Mouse (Mus musculus): Measurements from ENCODE around the gene Socs1. TPM values are rescaled to one million over a fixed set of nuclear protein-coding genes. Genes with fewer than 3 reads are reported as not detected.

Socs1 gene
- polyA plus RNA-seq, 1 experiment from 2014 or later = 1.6 TPM

GRCm38 (mm10) chr16:10732421-10732820, 52.9 kb downstream of the Socs1 start:
- peaks cover 22% of the 10 kb centered on the region for H3K4me1 ChIP-seq (ENCODE audit: insufficient read depth)
- WGBS (ENCODE audit: insufficient replicate concordance) = 44% methylated on average over 5 of the region's 5 CpGs
- peak overlapping the region; percentile 65 for H3K4me2 ChIP-seq (ENCODE audit: low read depth, low read length)
- peak; percentile 93 for ATAC-seq
- TF ChIP-seq EP300 (IDR thresholded peaks at IDR 0.05; ENCODE audit: low read depth) (peak; percentile 51; the same call in 1 of the 2 replicates), CTCF (IDR thresholded peaks at IDR 0.05; ENCODE audit: low read depth) (no peak)
- H3K4me3 ChIP-seq (ENCODE audit: low read depth, low read length) = no peak overlapping the region; the same call in 1 of the 2 replicates
- H3K9ac ChIP-seq (replicated peaks) = no peak overlapping the region; the same call in 1 of the 2 replicates
- H3K9me3 ChIP-seq (ENCODE audit: low read length) = no peaks in the 10 kb centered on the region
- H3K27me3 ChIP-seq (ENCODE audit: insufficient read depth, low read length) = no peaks in the 10 kb centered on the region
- H3K27ac ChIP-seq (ENCODE audit: low read depth) = peak overlapping the region; percentile 55; the same call in 1 of the 2 replicates
- H3K36me3 ChIP-seq (replicated peaks; ENCODE audit: insufficient read depth, low read length) = no peaks in the 10 kb centered on the region
- DNase-seq = peak; percentile 53

Other genes starting within 250 kb of the Socs1 start
- 2.8 and 4.4 TPM in 2 replicates for gene Dexi, start 242.5 kb downstream of the Socs1 start, polyA plus RNA-seq (2015; fragmentation: Nextera tagmentation; extraction: Ambion mirVana)
- 9.5 and 11.3 TPM in 2 replicates for gene Clec16a, start 240.2 kb downstream of the Socs1 start, polyA plus RNA-seq (2015; fragmentation: Nextera tagmentation; extraction: Ambion mirVana)
- not detected in 2 replicates for gene Tnp2, start 3.1 kb upstream of the Socs1 start, polyA plus RNA-seq (2015; fragmentation: Nextera tagmentation; extraction: Ambion mirVana)
- not detected in 2 replicates for gene Prm3, start 5.4 kb upstream of the Socs1 start, polyA plus RNA-seq (2015; fragmentation: Nextera tagmentation; extraction: Ambion mirVana)
- not detected in 2 replicates for gene Prm2, start 10.6 kb upstream of the Socs1 start, polyA plus RNA-seq (2015; fragmentation: Nextera tagmentation; extraction: Ambion mirVana)
- not detected in 2 replicates for gene Prm1, start 20.3 kb upstream of the Socs1 start, polyA plus RNA-seq (2015; fragmentation: Nextera tagmentation; extraction: Ambion mirVana)
- not detected in 2 replicates for gene Gm11172, start 27.4 kb upstream of the Socs1 start, polyA plus RNA-seq (2015; fragmentation: Nextera tagmentation; extraction: Ambion mirVana)
- gene Rmi2, start 49.5 kb upstream of the Socs1 start, polyA plus RNA-seq (2015; fragmentation: Nextera tagmentation; extraction: Ambion mirVana) = 1.1 TPM in 2 replicates

Measured in liver, postnatal 0 days (tissue).